Mouse (Mus musculus) embryonic facial prominence, embryonic 12.5 days (tissue): ENCODE measurements at regions not wholly inside any gene's neighbourhood (a gene's known extent, or its start where the extent isn't known, plus 50 kb on each side); places are given as distances from the start of the nearest gene placed in this dataset.

Source experiments
- ATAC-seq: fragments of 200-750 bp; cut with Nextera tagmentation; 2 replicates; pipeline ENCODE4 v1.8.0; 2017; ENCODE audit not compliant: insufficient number of reproducible peaks, insufficient read depth, low FRiP score, low TSS enrichment
- H3K27ac ChIP-seq: fragments of 300-500 bp; sonication (generic); 2 replicates; pipeline ENCODE4 v1.5.1; 2016; ENCODE audit warnings: mild to moderate bottlenecking
- H3K27me3 ChIP-seq: fragments of 300-500 bp; sonication (generic); 2 replicates; pipeline ENCODE4 v1.6.1; 2016; ENCODE audit warnings: mild to moderate bottlenecking, moderate library complexity
- H3K36me3 ChIP-seq: fragments of 300-500 bp; sonication (generic); 2 replicates; pipeline ENCODE4 v1.6.1; 2016; ENCODE audit warnings: mild to moderate bottlenecking
- H3K4me1 ChIP-seq: fragments of 300-500 bp; sonication (generic); 2 replicates; pipeline ENCODE4 v1.6.1; 2016
- H3K4me2 ChIP-seq: fragments of 300-500 bp; sonication (generic); replicated peaks from 2 replicates; pipeline ENCODE4 v1.6.1; 2016; ENCODE audit warnings: mild to moderate bottlenecking, moderate library complexity
- H3K4me3 ChIP-seq: fragments of 300-500 bp; sonication (generic); 2 replicates; pipeline ENCODE4 v1.5.1; 2016; ENCODE audit warnings: mild to moderate bottlenecking
- H3K9ac ChIP-seq: fragments of 300-500 bp; sonication (generic); 2 replicates; pipeline ENCODE4 v1.6.1; 2016; ENCODE audit warnings: mild to moderate bottlenecking, moderate library complexity
- H3K9me3 ChIP-seq: fragments of 300-500 bp; sonication (generic); 2 replicates; pipeline ENCODE4 v1.6.1; 2016; ENCODE audit warnings: mild to moderate bottlenecking, moderate library complexity
- WGBS: fragments of 180-500 bp; shearing (Covaris S2); methylation state at CpG from one replicate; pipeline ENCODE4 v1.1.7; 2016; 5-methylcytosine and 5-hydroxymethylcytosine counted together

DNA sequence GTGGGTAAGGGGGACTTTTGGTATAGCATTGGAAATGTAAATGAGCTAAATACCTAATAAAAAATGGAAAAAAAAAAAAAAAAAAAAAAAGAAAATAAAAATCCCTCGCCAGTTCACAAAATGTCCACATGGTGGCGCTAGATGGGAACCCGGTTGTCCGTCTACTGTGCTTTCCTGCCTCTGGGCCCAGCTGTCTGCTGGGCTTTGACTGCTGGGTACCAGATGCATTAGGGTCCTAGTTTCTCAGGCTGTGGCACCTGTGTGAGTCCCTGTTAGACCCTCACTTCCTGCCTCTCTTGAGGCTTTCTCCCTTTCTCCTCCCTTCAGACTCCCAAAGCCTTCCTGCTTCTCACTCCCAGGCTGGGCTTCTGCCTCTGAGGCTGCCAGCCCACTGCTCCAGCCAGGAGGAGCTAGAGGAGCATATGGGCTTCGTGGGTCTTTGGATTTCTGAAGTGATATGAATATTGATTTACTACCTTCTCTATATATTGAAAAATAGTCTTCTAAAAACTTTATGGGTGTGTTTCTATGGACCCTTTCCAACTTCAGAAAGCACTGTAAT is 145.7 kb upstream of the Syt6 start:
- H3K4me1 ChIP-seq, result no peaks in the 10 kb centered on the region
- 17% methylated on average over 5 of the region's 5 CpGs for WGBS

DNA sequence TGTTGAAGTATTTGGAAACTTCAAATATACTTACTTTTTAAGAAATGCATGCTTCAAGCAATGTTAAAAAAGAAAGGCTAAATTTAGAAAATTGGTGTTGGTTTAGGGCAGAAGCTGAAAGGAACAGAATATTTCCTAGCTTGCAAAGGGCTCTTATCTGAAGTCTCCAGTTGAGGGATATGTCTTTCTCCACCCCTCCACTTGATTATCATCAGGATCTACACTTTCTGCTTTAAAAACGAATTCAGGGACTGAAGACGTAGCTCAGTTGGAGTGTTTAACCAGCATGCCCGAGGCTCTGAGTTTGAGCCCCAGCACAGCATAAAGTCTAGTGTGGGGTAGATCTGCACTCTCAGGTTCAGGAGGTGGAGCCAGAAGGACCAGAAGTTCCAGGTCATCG is 144.9 kb upstream of the Syt6 start:
- 70% methylated on average over 4 of the region's 4 CpGs for WGBS

More for the DNA sequence above, 145.7 kb upstream of the Syt6 start:
- no peak overlapping the region for H3K4me2 ChIP-seq
- H3K9ac ChIP-seq, result no peak overlapping the region
- H3K36me3 ChIP-seq, result no peaks in the 10 kb centered on the region
- ATAC-seq, result no peak
- H3K27ac ChIP-seq, result no peak overlapping the region
- H3K4me3 ChIP-seq, result no peak overlapping the region
- H3K27me3 ChIP-seq, result no peaks in the 10 kb centered on the region
- H3K9me3 ChIP-seq, result no peaks in the 10 kb centered on the region

DNA sequence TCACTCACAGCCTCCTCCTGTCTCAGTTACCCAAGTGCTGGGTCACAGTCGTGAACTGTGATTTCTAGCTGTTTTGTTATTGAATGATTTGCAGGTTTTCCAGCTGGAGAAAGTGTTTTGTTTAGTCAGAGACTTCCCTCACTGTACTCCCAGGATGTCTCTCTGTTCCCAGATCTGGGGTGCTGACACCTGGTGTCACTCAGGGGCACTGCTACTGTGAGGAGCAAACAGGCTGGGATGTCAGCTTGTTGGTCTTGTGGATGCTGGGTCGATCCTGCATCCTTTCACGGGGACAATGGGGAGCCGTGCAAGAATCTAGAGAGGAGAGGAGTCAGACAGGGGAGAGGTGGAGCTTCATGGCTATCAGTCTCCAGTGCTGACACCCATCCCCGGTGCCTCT is 142.8 kb upstream of the Syt6 start:
- H3K36me3 ChIP-seq, result no peaks in the 10 kb centered on the region
- 0 out of 2 replicates have a peak, but pooled peaks cover 3% of the 10 kb centered on the region for H3K4me1 ChIP-seq
- 40% methylated on average over 5 of the region's 5 CpGs for WGBS
- H3K27me3 ChIP-seq, result no peaks in the 10 kb centered on the region
- no peak for ATAC-seq
- no peak overlapping the region for H3K4me2 ChIP-seq
- H3K9me3 ChIP-seq, result no peaks in the 10 kb centered on the region
- no peak overlapping the region for H3K4me3 ChIP-seq
- no peak overlapping the region for H3K27ac ChIP-seq
- no peak overlapping the region for H3K9ac ChIP-seq

More for the DNA sequence above, 144.9 kb upstream of the Syt6 start:
- ATAC-seq, result no peak
- no peaks in the 10 kb centered on the region for H3K36me3 ChIP-seq
- no peaks in the 10 kb centered on the region for H3K9me3 ChIP-seq
- H3K4me2 ChIP-seq, result no peak overlapping the region
- H3K27ac ChIP-seq, result no peak overlapping the region
- no peak overlapping the region for H3K4me3 ChIP-seq
- H3K9ac ChIP-seq, result no peak overlapping the region
- no peaks in the 10 kb centered on the region for H3K4me1 ChIP-seq
- no peaks in the 10 kb centered on the region for H3K27me3 ChIP-seq

DNA sequence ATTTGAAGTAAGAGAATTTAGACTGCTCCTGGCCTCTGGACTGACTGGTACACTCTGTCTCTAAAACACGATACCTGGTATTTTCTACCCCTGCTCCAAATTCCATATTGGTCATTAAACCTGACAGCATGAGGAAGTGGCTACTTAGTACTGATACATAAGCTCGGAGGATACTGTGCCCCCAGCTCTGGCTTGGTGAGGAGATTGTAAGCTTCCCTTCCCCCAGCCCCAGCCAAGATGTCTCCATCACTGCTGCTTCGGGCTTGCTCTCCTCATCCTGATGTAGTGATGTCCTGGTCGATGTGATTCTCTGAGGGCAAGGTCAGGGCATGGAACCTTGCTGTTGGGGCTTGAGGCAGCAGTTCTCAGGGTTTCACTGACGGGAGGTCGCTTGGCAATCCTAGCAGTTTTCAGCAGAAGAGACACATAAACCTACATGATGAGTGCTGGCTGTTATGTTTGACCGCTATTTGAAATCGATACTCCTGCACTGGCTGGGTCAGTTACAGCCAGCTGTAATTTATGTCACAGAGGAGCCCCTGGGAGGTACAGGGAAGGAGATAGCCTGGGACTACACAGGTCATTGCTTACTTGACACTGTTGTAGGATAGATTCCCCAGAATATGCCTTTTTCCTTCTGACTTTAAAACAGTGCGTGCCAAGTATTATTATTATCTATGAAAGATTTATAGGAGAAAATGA is 138.0 kb upstream of the Syt6 start:
- Histone ChIP-seq H3K9me3 (no peaks in the 10 kb centered on the region), H3K36me3 (no peaks in the 10 kb centered on the region), H3K27ac (no peak overlapping the region), H3K4me2 (no peak overlapping the region), H3K4me3 (no peak overlapping the region), H3K4me1 (0 out of 2 replicates have a peak, but pooled peaks cover 6% of the 10 kb centered on the region), H3K9ac (no peak overlapping the region), H3K27me3 (no peaks in the 10 kb centered on the region)
- ATAC-seq, result no peak
- 53% methylated on average over 9 of the region's 9 CpGs for WGBS

DNA sequence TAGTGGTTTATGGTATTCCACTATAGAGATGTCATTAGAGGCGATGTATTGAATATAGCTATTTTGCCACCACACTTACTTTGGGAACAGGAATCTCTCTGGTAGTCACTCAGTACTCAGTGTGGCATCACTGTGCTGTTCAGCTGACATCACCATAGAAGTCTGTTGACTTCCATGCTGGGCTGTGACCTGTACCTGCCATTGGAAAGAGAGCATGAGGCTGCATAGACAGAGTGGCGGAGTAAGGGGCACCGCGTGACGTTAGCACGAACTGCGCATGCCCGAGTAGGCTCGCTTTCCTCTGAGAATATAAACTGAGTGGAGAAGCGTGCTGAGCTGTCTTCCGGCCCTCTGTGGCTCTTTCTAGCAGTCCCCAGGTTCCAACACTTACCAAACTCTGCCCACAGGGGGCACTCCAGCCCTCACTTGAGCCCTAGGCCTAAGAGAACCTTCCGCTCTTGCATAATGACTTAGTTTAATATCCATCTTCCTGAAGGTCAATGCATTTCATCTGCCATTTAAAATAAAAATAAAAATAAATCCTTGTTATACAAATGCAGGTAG is 136.2 kb upstream of the Syt6 start:
- Histone ChIP-seq H3K27ac (no peak overlapping the region), H3K9ac (no peak overlapping the region), H3K27me3 (no peaks in the 10 kb centered on the region), H3K4me3 (no peak overlapping the region), H3K9me3 (no peaks in the 10 kb centered on the region), H3K4me1 (peaks cover 11% of the 10 kb centered on the region; the same call in 1 of the 2 replicates), H3K36me3 (no peaks in the 10 kb centered on the region), H3K4me2 (no peak overlapping the region)
- 54% methylated on average over 12 of the region's 12 CpGs for WGBS
- ATAC-seq, result no peak

DNA sequence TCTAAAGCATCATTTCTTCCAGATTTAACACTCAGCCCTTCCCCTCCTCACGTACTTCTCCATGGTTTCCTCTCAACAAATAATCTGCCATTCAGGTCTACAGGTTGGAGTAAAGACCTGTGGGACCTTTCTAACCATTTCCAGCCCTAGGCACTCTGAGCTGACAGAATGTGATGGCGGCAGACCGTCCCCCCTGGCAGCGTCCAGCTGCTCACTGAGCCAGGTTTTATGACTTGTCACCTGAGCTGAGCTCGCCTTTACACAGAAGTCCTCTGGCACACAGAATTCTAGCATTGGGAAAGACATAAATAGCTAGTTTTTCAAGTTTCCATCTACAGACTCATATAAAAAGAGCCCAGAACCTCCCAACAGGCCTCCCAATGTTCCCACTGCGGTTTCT is 131.8 kb upstream of the Syt6 start:
- Histone ChIP-seq H3K27ac (no peak overlapping the region), H3K27me3 (no peaks in the 10 kb centered on the region), H3K4me2 (no peak overlapping the region), H3K4me1 (peaks cover 8% of the 10 kb centered on the region; the same call in 1 of the 2 replicates), H3K9ac (no peak overlapping the region), H3K36me3 (no peaks in the 10 kb centered on the region), H3K9me3 (no peaks in the 10 kb centered on the region), H3K4me3 (no peak overlapping the region)
- whole genome bisulfite sequencing, result 61% methylated on average over 6 of the region's 6 CpGs
- ATAC-seq, result no peak

DNA sequence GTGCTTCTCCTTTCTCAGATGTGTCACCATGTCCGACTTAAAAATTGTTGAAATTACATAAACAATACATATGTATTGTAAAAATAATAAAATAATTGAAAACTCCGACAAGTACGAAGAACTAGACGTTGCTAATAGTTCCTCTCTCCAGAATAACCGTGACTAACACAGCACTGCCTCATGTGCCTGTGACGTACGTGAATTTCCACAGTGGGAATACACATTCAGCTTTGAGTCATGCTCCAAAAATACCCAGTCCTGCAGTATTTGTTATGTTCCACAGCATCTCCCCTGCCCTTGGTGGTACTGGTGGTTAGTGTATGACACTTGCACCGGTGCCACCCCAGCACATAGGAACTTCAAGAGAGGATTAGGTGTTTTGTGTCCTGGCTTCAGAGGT is 129.2 kb upstream of the Syt6 start:
- H3K4me1 ChIP-seq, result peaks cover 5% of the 10 kb centered on the region; the same call in 1 of the 2 replicates
- H3K9me3 ChIP-seq, result no peaks in the 10 kb centered on the region
- WGBS, result 82% methylated on average over 8 of the region's 8 CpGs
- H3K9ac ChIP-seq, result no peak overlapping the region
- H3K4me3 ChIP-seq, result no peak overlapping the region
- H3K27ac ChIP-seq, result no peak overlapping the region
- H3K27me3 ChIP-seq, result no peaks in the 10 kb centered on the region
- H3K4me2 ChIP-seq, result no peak overlapping the region
- H3K36me3 ChIP-seq, result no peaks in the 10 kb centered on the region
- ATAC-seq, result no peak

DNA sequence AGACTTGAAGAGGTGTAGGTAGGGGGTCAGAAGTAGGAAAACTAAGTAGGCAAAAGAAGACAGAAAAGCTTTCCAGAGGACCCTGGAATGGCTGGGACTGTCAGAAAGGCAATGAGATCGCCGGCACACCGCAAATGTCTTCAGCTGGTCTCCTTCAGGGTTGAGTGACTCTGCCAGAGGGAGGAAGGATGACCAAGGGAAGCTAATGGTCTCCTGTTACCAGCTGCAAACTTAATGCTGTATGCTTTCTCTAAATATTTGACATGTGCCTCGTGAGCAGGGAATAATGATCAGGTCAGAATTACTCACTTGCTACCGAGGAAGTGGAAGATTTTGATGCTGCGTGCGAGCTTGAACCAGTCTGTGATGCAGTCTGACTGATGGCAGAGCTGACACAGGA is 125.2 kb upstream of the Syt6 start:
- no peak overlapping the region for H3K4me2 ChIP-seq
- no peak for ATAC-seq
- no peaks in the 10 kb centered on the region for H3K36me3 ChIP-seq
- H3K27me3 ChIP-seq, result no peaks in the 10 kb centered on the region
- H3K9me3 ChIP-seq, result no peaks in the 10 kb centered on the region
- H3K9ac ChIP-seq, result no peak overlapping the region
- H3K4me1 ChIP-seq, result no peaks in the 10 kb centered on the region
- H3K27ac ChIP-seq, result no peak overlapping the region
- 56% methylated on average over 7 of the region's 7 CpGs for WGBS
- no peak overlapping the region for H3K4me3 ChIP-seq

DNA sequence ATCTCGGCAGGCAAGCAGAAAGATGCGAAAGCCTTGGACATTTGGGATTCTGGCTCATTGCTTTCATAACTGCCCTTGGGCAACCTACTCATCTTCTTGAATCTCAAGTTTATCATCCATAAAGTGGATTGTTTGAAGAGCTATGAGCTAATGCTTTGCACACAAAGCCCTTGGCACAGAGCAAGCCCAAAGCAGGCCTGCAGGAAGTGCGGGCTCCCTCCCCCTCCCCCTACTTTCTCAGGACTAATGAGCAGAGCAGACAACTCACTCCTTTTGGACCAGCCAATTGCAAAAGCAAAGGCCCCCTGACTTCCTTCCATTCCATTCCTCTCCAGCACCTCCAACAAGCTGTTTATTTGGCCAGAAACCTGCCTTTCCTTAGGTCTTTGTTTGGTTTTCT is 123.1 kb upstream of the Syt6 start:
- Histone ChIP-seq H3K27ac (no peak overlapping the region), H3K9ac (no peak overlapping the region), H3K27me3 (no peaks in the 10 kb centered on the region), H3K4me1 (no peaks in the 10 kb centered on the region), H3K9me3 (no peaks in the 10 kb centered on the region), H3K4me2 (no peak overlapping the region), H3K4me3 (no peak overlapping the region), H3K36me3 (no peaks in the 10 kb centered on the region)
- 84% methylated on average over 3 of the region's 3 CpGs for WGBS
- ATAC-seq, result no peak

DNA sequence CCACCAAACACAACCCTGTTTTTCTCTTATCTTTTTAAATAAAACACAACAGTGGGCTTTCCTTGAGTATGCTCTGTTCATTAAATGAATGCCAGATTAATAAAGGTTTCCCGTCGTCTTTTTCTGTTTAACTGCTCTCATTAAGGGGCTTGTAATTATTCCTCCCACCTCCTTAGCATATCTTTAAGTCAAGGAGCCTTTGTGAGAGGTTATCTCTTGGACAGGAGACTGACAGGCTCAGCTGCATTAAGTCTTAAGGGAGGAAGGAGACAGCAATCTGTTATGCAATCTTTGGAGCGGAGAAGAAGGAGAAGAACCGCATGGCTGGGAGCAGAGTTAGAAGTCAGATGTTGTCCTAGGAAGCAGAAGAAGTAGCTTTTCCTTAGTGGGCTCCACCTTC is 111.3 kb upstream of the Syt6 start:
- peaks cover 13% of the 10 kb centered on the region; the same call in 1 of the 2 replicates for H3K4me1 ChIP-seq
- no peak overlapping the region for H3K9ac ChIP-seq
- H3K27ac ChIP-seq, result no peak overlapping the region
- H3K4me3 ChIP-seq, result no peak overlapping the region
- no peak for ATAC-seq
- no peak overlapping the region for H3K4me2 ChIP-seq
- no peaks in the 10 kb centered on the region for H3K36me3 ChIP-seq
- H3K27me3 ChIP-seq, result no peaks in the 10 kb centered on the region
- H3K9me3 ChIP-seq, result no peaks in the 10 kb centered on the region
- 58% methylated on average over 4 of the region's 4 CpGs for WGBS

DNA sequence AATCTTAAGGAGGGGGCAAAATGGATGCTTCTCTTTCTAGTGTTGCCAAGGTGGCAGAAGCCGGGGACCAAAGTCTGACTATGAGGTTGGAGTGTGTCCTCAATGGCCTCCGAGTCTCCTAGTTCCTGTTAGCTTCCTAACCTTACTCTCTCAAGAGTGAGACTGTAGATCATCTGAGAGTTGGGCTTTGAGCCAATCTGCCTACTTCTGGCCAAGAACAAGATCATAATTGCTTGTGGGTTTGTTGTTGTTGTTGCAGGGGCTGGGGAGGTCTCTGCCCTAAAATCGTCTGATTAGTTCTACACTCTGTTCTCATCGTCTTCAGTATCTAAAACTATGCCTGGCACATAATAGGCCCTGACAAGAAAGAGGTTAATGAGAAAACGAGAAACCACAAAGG is 110.8 kb upstream of the Syt6 start:
- no peak overlapping the region for H3K4me2 ChIP-seq
- no peak for ATAC-seq
- peaks cover 13% of the 10 kb centered on the region; the same call in 1 of the 2 replicates for H3K4me1 ChIP-seq
- no peaks in the 10 kb centered on the region for H3K27me3 ChIP-seq
- no peaks in the 10 kb centered on the region for H3K36me3 ChIP-seq
- no peak overlapping the region for H3K4me3 ChIP-seq
- no peak overlapping the region for H3K27ac ChIP-seq
- 64% methylated on average over 5 of the region's 5 CpGs for WGBS
- H3K9ac ChIP-seq, result no peak overlapping the region
- no peaks in the 10 kb centered on the region for H3K9me3 ChIP-seq

DNA sequence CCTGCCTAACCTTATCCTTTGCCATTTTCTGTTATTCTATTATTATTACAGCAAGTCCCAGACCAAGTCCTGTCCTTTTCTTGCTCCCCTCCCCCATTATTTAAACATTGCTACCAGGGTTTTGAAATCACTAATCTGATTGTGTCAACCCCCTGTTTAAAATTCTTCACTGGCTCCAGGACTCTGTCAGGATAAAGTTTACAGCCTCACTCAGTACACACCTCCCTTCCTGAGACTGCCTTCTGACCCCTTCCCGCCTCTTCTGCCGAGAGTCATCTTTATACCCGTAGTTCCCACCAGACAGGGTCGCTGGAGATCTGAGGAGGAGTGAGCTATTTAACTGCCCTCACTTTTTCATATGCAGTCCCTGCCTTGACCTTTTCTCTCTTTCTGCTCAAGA is 110.3 kb upstream of the Syt6 start:
- peaks cover 13% of the 10 kb centered on the region; the same call in 1 of the 2 replicates for H3K4me1 ChIP-seq
- no peaks in the 10 kb centered on the region for H3K9me3 ChIP-seq
- WGBS, result 29% methylated on average over 4 of the region's 4 CpGs
- H3K4me2 ChIP-seq, result no peak overlapping the region
- H3K36me3 ChIP-seq, result no peaks in the 10 kb centered on the region
- no peak for ATAC-seq
- H3K27me3 ChIP-seq, result no peaks in the 10 kb centered on the region
- H3K9ac ChIP-seq, result no peak overlapping the region
- H3K27ac ChIP-seq, result no peak overlapping the region
- no peak overlapping the region for H3K4me3 ChIP-seq
